Mouse (Mus musculus): ENCODE results near the gene Pacs1. TPM values are rescaled to one million over a fixed set of nuclear protein-coding genes. Genes with fewer than 3 reads are reported as not detected.

Gene Pacs1
- polyA plus RNA-seq (2015; fragmentation: Nextera tagmentation; extraction: Ambion mirVana): 31.5 and 32.0 TPM in 2 replicates

- Histone ChIP-seq H3K4me3 (replicated peaks) (peak within 1 kb of the TSS; percentile 95), H3K27ac (peak within 1 kb of the TSS; percentile 91), H3K4me2 (replicated peaks) (peak within 1 kb of the TSS; percentile 94), H3K9me3 (no peaks in the 10 kb centered on the region), H3K36me3 (peaks cover 39% of the 10 kb centered on the region), H3K27me3 (no peaks in the 10 kb centered on the region), H3K9ac (replicated peaks) (peak within 1 kb of the TSS; percentile 96), H3K4me1 (replicated peaks) (peaks cover 34% of the 10 kb centered on the region)
- WGBS: under 1% methylated on average over 64 of the region's 97 CpGs
- peak; percentile 90 for ATAC-seq
These were observed at the start of gene Pacs1 for GRCm38 (mm10) chr19:5272801-5273733. Gene Pacs1, minus strand, starts transcription at chr19:5273119.

GRCm38 (mm10) chr19:5313189-5313588, 40.3 kb upstream of the Pacs1 start:
- no peak for ATAC-seq
- WGBS: 93% methylated on average over 8 of the region's 8 CpGs
- no peak overlapping the region for H3K27ac ChIP-seq
- H3K4me1 ChIP-seq (replicated peaks): no peaks in the 10 kb centered on the region
- H3K9me3 ChIP-seq: no peaks in the 10 kb centered on the region
- peaks cover 3% of the 10 kb centered on the region; the same call in 1 of the 2 replicates for H3K36me3 ChIP-seq
- no peak overlapping the region for H3K9ac ChIP-seq (replicated peaks)
- H3K27me3 ChIP-seq: no peaks in the 10 kb centered on the region
- no peak overlapping the region for H3K4me2 ChIP-seq (replicated peaks)
- no peak overlapping the region for H3K4me3 ChIP-seq (replicated peaks)

- Histone ChIP-seq H3K4me1 (replicated peaks) (no peaks in the 10 kb centered on the region), H3K9ac (replicated peaks) (no peak overlapping the region), H3K4me3 (replicated peaks) (no peak overlapping the region), H3K4me2 (replicated peaks) (no peak overlapping the region), H3K9me3 (0 out of 2 replicates have a peak, but pooled peaks cover 6% of the 10 kb centered on the region), H3K27ac (no peak overlapping the region), H3K36me3 (peaks cover 42% of the 10 kb centered on the region), H3K27me3 (no peaks in the 10 kb centered on the region)
- no peak for ATAC-seq
- 83% methylated on average over 7 of the region's 7 CpGs for WGBS
These were observed 36.1 kb upstream of the Pacs1 start for GRCm38 (mm10) chr19:5309025-5309424.

- peaks cover 52% of the 10 kb centered on the region for H3K36me3 ChIP-seq
- ATAC-seq: no peak
- no peak overlapping the region for H3K9ac ChIP-seq (replicated peaks)
- H3K9me3 ChIP-seq: 0 out of 2 replicates have a peak, but pooled peaks cover 6% of the 10 kb centered on the region
- no peak overlapping the region for H3K4me3 ChIP-seq (replicated peaks)
- H3K4me1 ChIP-seq (replicated peaks): no peaks in the 10 kb centered on the region
- no peak overlapping the region for H3K27ac ChIP-seq
- peak overlapping the region; percentile 31 for H3K4me2 ChIP-seq (replicated peaks)
- H3K27me3 ChIP-seq: no peaks in the 10 kb centered on the region
- WGBS: 48% methylated on average over 98 of the region's 98 CpGs
These were observed 34.2 kb upstream of the Pacs1 start for GRCm38 (mm10) chr19:5306968-5307734.

GRCm38 (mm10) chr19:5306279-5306678, 33.4 kb upstream of the Pacs1 start:
- Histone ChIP-seq H3K4me1 (replicated peaks) (no peaks in the 10 kb centered on the region), H3K36me3 (peaks cover 52% of the 10 kb centered on the region), H3K4me3 (replicated peaks) (no peak overlapping the region), H3K27me3 (no peaks in the 10 kb centered on the region), H3K4me2 (replicated peaks) (no peak overlapping the region), H3K9ac (replicated peaks) (no peak overlapping the region), H3K9me3 (0 out of 2 replicates have a peak, but pooled peaks cover 6% of the 10 kb centered on the region), H3K27ac (no peak overlapping the region)
- 88% methylated on average over 6 of the region's 6 CpGs for WGBS
- ATAC-seq: no peak

- Histone ChIP-seq H3K4me1 (replicated peaks) (peaks cover 32% of the 10 kb centered on the region), H3K9me3 (0 out of 2 replicates have a peak, but pooled peaks cover 5% of the 10 kb centered on the region), H3K27ac (no peak overlapping the region), H3K27me3 (no peaks in the 10 kb centered on the region), H3K9ac (replicated peaks) (no peak overlapping the region), H3K4me3 (replicated peaks) (no peak overlapping the region), H3K36me3 (peaks cover 42% of the 10 kb centered on the region), H3K4me2 (replicated peaks) (no peak overlapping the region)
- WGBS: 24% methylated on average over 4 of the region's 4 CpGs
- ATAC-seq: no peak
These were observed 29.5 kb upstream of the Pacs1 start for GRCm38 (mm10) chr19:5302455-5302854.

GRCm38 (mm10) chr19:5300588-5300987, 27.7 kb upstream of the Pacs1 start:
- Histone ChIP-seq H3K27me3 (no peaks in the 10 kb centered on the region), H3K27ac (no peak overlapping the region), H3K4me1 (replicated peaks) (peaks cover 44% of the 10 kb centered on the region), H3K4me2 (replicated peaks) (no peak overlapping the region), H3K36me3 (peaks cover 23% of the 10 kb centered on the region), H3K9me3 (no peaks in the 10 kb centered on the region), H3K9ac (replicated peaks) (no peak overlapping the region), H3K4me3 (replicated peaks) (no peak overlapping the region)
- no peak for ATAC-seq
- 87% methylated on average over 6 of the region's 6 CpGs for WGBS

- 4% methylated on average over 32 of the region's 32 CpGs for WGBS
- peak; percentile 71 for ATAC-seq
- peak within 1 kb of the TSS; percentile 67 for H3K4me3 ChIP-seq (replicated peaks)
These were observed 25.2 kb upstream of the Pacs1 start, which contains the start of gene Gal3st3 for GRCm38 (mm10) chr19:5297903-5298800. Gene Gal3st3, plus strand, starts transcription at chr19:5298331.

GRCm38 (mm10) chr19:5296630-5297029, 23.7 kb upstream of the Pacs1 start:
- H3K4me2 ChIP-seq (replicated peaks): no peak overlapping the region
- no peak overlapping the region for H3K4me3 ChIP-seq (replicated peaks)
- 85% methylated on average over 5 of the region's 5 CpGs for WGBS
- H3K4me1 ChIP-seq (replicated peaks): peaks cover 60% of the 10 kb centered on the region
- ATAC-seq: no peak
- no peaks in the 10 kb centered on the region for H3K27me3 ChIP-seq
- H3K27ac ChIP-seq: no peak overlapping the region
- H3K36me3 ChIP-seq: peaks cover 13% of the 10 kb centered on the region
- H3K9me3 ChIP-seq: no peaks in the 10 kb centered on the region
- H3K9ac ChIP-seq (replicated peaks): no peak overlapping the region

More at GRCm38 (mm10) chr19:5297903-5298800, 25.2 kb upstream of the Pacs1 start, which contains the start of gene Gal3st3:
- H3K4me2 ChIP-seq (replicated peaks): peak within 1 kb of the TSS; percentile 77
- H3K4me1 ChIP-seq (replicated peaks): peaks cover 56% of the 10 kb centered on the region
- H3K9ac ChIP-seq (replicated peaks): peak within 1 kb of the TSS; percentile 91
- no peaks in the 10 kb centered on the region for H3K27me3 ChIP-seq
- H3K9me3 ChIP-seq: no peaks in the 10 kb centered on the region
- peaks cover 2% of the 10 kb centered on the region; the same call in 1 of the 2 replicates for H3K36me3 ChIP-seq
- peak within 1 kb of the TSS; percentile 91 for H3K27ac ChIP-seq

GRCm38 (mm10) chr19:5295736-5296075, 22.8 kb upstream of the Pacs1 start:
- Histone ChIP-seq H3K4me3 (replicated peaks) (peak overlapping the region; percentile 94), H3K27ac (peak overlapping the region; percentile 81), H3K4me2 (replicated peaks) (peak overlapping the region; percentile 59), H3K36me3 (peaks cover 22% of the 10 kb centered on the region), H3K9me3 (no peaks in the 10 kb centered on the region), H3K27me3 (no peaks in the 10 kb centered on the region), H3K4me1 (replicated peaks) (peaks cover 58% of the 10 kb centered on the region), H3K9ac (replicated peaks) (peak overlapping the region; percentile 61)
- WGBS: 8% methylated on average over 13 of the region's 13 CpGs
- peak; percentile 53 for ATAC-seq
